In genomic region chr17:12689537-12689936, GRCm38 (mm10) we compare ENCODE assay signal across 9 mouse cellular contexts. TPM values are rescaled to one million over a fixed set of nuclear protein-coding genes. Genes with fewer than 3 reads are reported as not detected.
A peak's percentile ranks its signal among the peaks of the same experiment; 100 is the strongest.
DNase-seq lines count a peak whose midpoint lies in the region; ATAC-seq and TF ChIP-seq lines count a peak whose summit lies in the region.
"Had no signal": no experiment of that assay in that cellular context is flagged by ENCODE, and none has a peak within 500 bp of the region (broad histone marks: within the 10 kb centered on the region; RNA-seq: fewer than 3 reads in every experiment).

No protein-coding gene starts in this region.

- H3K4me1 ChIP-seq in liver, adult 2 months (ENCODE audit: control insufficient read depth, insufficient read depth, low read length) = no peaks in the 10 kb centered on the region
- H3K4me1 ChIP-seq in liver, embryonic 12.5 days = no peaks in the 10 kb centered on the region
- H3K4me1 ChIP-seq in embryonic facial prominence, embryonic 14.5 days (ENCODE audit: control insufficient read depth, insufficient read depth, low read length) = no peaks in the 10 kb centered on the region
- no peaks in the 10 kb centered on the region for H3K4me1 ChIP-seq in lung, postnatal 0 days (ENCODE audit: insufficient read depth, low read depth, low read length)
- H3K4me1 ChIP-seq: limb, embryonic 12.5 days had no signal

- peaks cover 1% of the 10 kb centered on the region for H3K36me3 ChIP-seq in liver, adult 2 months (ENCODE audit: control insufficient read depth, insufficient read depth, low read length)
- peaks cover 95% of the 10 kb centered on the region for H3K36me3 ChIP-seq in liver, embryonic 12.5 days
- peaks cover 100% of the 10 kb centered on the region for H3K36me3 ChIP-seq in embryonic facial prominence, embryonic 14.5 days (ENCODE audit: control insufficient read depth, insufficient read depth, low read length)
- peaks cover 56% of the 10 kb centered on the region for H3K36me3 ChIP-seq in lung, postnatal 0 days (ENCODE audit: insufficient read depth, low read length)

- H3K4me2 ChIP-seq in liver, embryonic 12.5 days = no peak overlapping the region
- no peak overlapping the region for H3K4me2 ChIP-seq in embryonic facial prominence, embryonic 14.5 days (ENCODE audit: low read depth, low read length)
- no peak overlapping the region for H3K4me2 ChIP-seq in lung, postnatal 0 days (replicated peaks; ENCODE audit: low read depth, low read length)
- H3K4me2 ChIP-seq: limb, embryonic 12.5 days had no signal

- no peak overlapping the region for H3K4me3 ChIP-seq in liver, adult 2 months (ENCODE audit: insufficient read depth, low read depth, low read length)
- no peak overlapping the region for H3K4me3 ChIP-seq in liver, embryonic 12.5 days
- no peak overlapping the region for H3K4me3 ChIP-seq in embryonic facial prominence, embryonic 14.5 days (ENCODE audit: low read depth, low read length)
- H3K4me3 ChIP-seq in lung, postnatal 0 days (ENCODE audit: low read depth, low read length) = no peak overlapping the region
- H3K4me3 ChIP-seq: limb, embryonic 12.5 days had no signal

- peak; percentile 48; the same call in 1 of the 2 replicates for TF ChIP-seq CTCF in liver, adult 2 months (IDR thresholded peaks at IDR 0.05; ENCODE audit: low read depth, low read length)
- peak; percentile 66 for TF ChIP-seq CTCF in lung, postnatal 0 days (IDR thresholded peaks at IDR 0.05)

- no peaks in the 10 kb centered on the region for H3K9me3 ChIP-seq in liver, embryonic 12.5 days (replicated peaks)
- no peaks in the 10 kb centered on the region for H3K9me3 ChIP-seq in embryonic facial prominence, embryonic 14.5 days (ENCODE audit: control insufficient read depth, low read length)
- H3K9me3 ChIP-seq in lung, postnatal 0 days (ENCODE audit: low read length) = no peaks in the 10 kb centered on the region
- H3K9me3 ChIP-seq: limb, embryonic 12.5 days had no signal

- H3K9ac ChIP-seq in liver, adult 2 months (ENCODE audit: low read depth, low read length) = no peak overlapping the region
- H3K9ac ChIP-seq in liver, embryonic 12.5 days = no peak overlapping the region
- no peak overlapping the region for H3K9ac ChIP-seq in embryonic facial prominence, embryonic 14.5 days (ENCODE audit: low read depth, low read length)
- H3K9ac ChIP-seq in lung, postnatal 0 days (replicated peaks; ENCODE audit: low read depth) = no peak overlapping the region
- H3K9ac ChIP-seq: limb, embryonic 12.5 days had no signal

- H3K79me2 ChIP-seq in liver, adult 2 months (ENCODE audit: control insufficient read depth, insufficient read depth, low read length) = no peaks in the 10 kb centered on the region

- no peak for ATAC-seq in liver, embryonic 12.5 days
- no peak for ATAC-seq in embryonic facial prominence, embryonic 14.5 days (ENCODE audit: low read depth)
- no peak for ATAC-seq in lung, postnatal 0 days
- no peak for ATAC-seq in inflammation-experienced regulatory T-cells, adult 6 months

- H3K27me3 ChIP-seq in liver, adult 2 months (ENCODE audit: control insufficient read depth, insufficient read depth, low read length) = no peaks in the 10 kb centered on the region
- H3K27me3 ChIP-seq in liver, embryonic 12.5 days (replicated peaks) = no peaks in the 10 kb centered on the region; the same call in 1 of the 2 replicates
- no peaks in the 10 kb centered on the region for H3K27me3 ChIP-seq in embryonic facial prominence, embryonic 14.5 days (replicated peaks; ENCODE audit: control insufficient read depth, insufficient read depth, low read length)
- H3K27me3 ChIP-seq in lung, postnatal 0 days (replicated peaks; ENCODE audit: insufficient read depth, low read length) = no peaks in the 10 kb centered on the region
- H3K27me3 ChIP-seq: limb, embryonic 12.5 days had no signal

- no peak overlapping the region for H3K27ac ChIP-seq in liver, adult 2 months (replicated peaks; ENCODE audit: insufficient read depth, low read depth, low read length)
- H3K27ac ChIP-seq in liver, embryonic 12.5 days = no peak overlapping the region
- H3K27ac ChIP-seq in embryonic facial prominence, embryonic 14.5 days (replicated peaks; ENCODE audit: low read depth, low read length) = no peak overlapping the region
- H3K27ac ChIP-seq in lung, postnatal 0 days (ENCODE audit: low read length) = no peak overlapping the region
- H3K27ac ChIP-seq: limb, embryonic 12.5 days had no signal

- TF ChIP-seq POLR2A in liver, adult 2 months (IDR thresholded peaks at IDR 0.05; ENCODE audit: extremely low read depth, insufficient read depth, low read length) = no peak

- TF ChIP-seq EP300 in lung, postnatal 0 days (IDR thresholded peaks at IDR 0.05) = no peak

- peak; percentile 51 for DNase-seq in embryo, embryonic 10 days (ENCODE audit: low spot score)
- DNase-seq in embryo, embryonic 9.5 days (ENCODE audit: extremely low spot score) = no peak
- peak; percentile 27 for DNase-seq in liver, adult 2 months (ENCODE audit: extremely low read depth, low read depth, low spot score)
- peak; percentile 29 for DNase-seq in embryonic facial prominence, embryonic 14.5 days (ENCODE audit: low spot score)
- peak; percentile 48 for DNase-seq in lung, postnatal 0 days (ENCODE audit: low spot score)
- no peak for DNase-seq in cerebellum, adult 9-11 months

- WGBS in liver, adult 2 months = 80% methylated on average over 3 of the region's 3 CpGs
- WGBS in liver, embryonic 12.5 days (ENCODE audit: insufficient replicate concordance) = 57% methylated on average over 3 of the region's 3 CpGs
- WGBS in embryonic facial prominence, embryonic 14.5 days = 57% methylated on average over 3 of the region's 3 CpGs
- WGBS in lung, postnatal 0 days = 61% methylated on average over 3 of the region's 3 CpGs

RNA-seq across cellular contexts. Expression of gene Slc22a1, which starts 13.9 kb away (rescaled TPM):
- 311 and 487 TPM in 2 replicates for total RNA-seq in liver, adult 2 months (2014; rRNA removed)
- polyA plus RNA-seq in liver, adult 2 months (2012; rRNA removed) = 527 and 571 TPM in 2 replicates
- polyA plus RNA-seq in liver, embryonic 12.5 days (2016; fragmentation: Nextera tagmentation; extraction: Ambion mirVana) = not detected in 2 replicates
- polyA plus RNA-seq in embryonic facial prominence, embryonic 14.5 days (2014; fragmentation: Nextera tagmentation; extraction: Ambion mirVana) = 0.31 and 0.38 TPM in 2 replicates
- 1.6 and 3.2 TPM in 2 replicates for polyA plus RNA-seq in lung, postnatal 0 days (2015; fragmentation: Nextera tagmentation; extraction: Ambion mirVana)
- 1 to 10 TPM in 1 of 3 experiments, under 1 TPM in 1, not detected in 1; 0.82 to 1.9 TPM for polyA plus RNA-seq in inflammation-experienced regulatory T-cells, adult 6 months (2017; shearing (Covaris generic))
- polyA plus RNA-seq: limb, embryonic 12.5 days had no signal

Comparison
In these comparisons a context has a peak if more than half of its experiments do, and no peak if none do; other contexts are left out.
1. DNase-seq: peak in embryo, embryonic 10 days (single experiment), liver, adult 2 months (single experiment), embryonic facial prominence, embryonic 14.5 days (single experiment) and lung, postnatal 0 days (single experiment); none in embryo, embryonic 9.5 days (single experiment) and cerebellum, adult 9-11 months (single experiment).
2. RNA of gene Slc22a1, which starts 13.9 kb away (polyA plus RNA-seq): 527 to 571 TPM in liver, adult 2 months; 1.6 to 3.2 TPM in lung, postnatal 0 days, 0.82 to 1.9 TPM in inflammation-experienced regulatory T-cells, adult 6 months, 0.31 to 0.38 TPM in embryonic facial prominence, embryonic 14.5 days and not detected in liver, embryonic 12.5 days; every median in the first group is over 100 times any median in the second.